Mouse (Mus musculus): ENCODE measurements at regions not wholly inside any gene's neighbourhood (a gene's known extent, or its start where the extent isn't known, plus 50 kb on each side); places are given as distances from the start of the nearest gene placed in this dataset.

DNA sequence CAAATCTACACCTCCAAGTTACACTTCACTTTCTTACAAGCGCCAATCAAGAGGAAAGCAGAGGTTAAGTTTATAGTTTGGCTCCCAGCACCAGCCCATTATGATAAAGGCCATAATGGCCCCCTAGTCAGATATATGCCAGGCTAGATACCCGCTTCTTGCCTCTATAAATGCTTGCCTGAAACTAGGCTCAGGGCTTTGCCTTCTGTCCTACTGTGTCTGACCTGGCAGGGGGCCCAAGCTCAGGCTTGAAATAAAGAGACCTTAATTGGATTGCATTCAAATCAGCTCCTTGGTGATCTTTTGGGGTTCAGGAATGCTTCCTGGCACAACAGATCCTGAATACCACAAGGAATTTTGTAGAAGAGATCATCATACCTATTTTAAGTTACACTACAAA lies 66.8 kb upstream of the Tspan8 start:
- H3K9me3 ChIP-seq: no peaks in the 10 kb centered on the region
- WGBS: 76% methylated on average over 2 of the region's 2 CpGs
- no peaks in the 10 kb centered on the region for H3K36me3 ChIP-seq
- no peak overlapping the region for H3K27ac ChIP-seq
- H3K4me3 ChIP-seq: no peak overlapping the region
- no peaks in the 10 kb centered on the region; the same call in 1 of the 2 replicates for H3K4me1 ChIP-seq
- H3K4me2 ChIP-seq: no peak overlapping the region
- no peak for ATAC-seq (ENCODE audit: insufficient number of reproducible peaks, insufficient read depth, low FRiP score, low TSS enrichment, low read depth)
- no peaks in the 10 kb centered on the region for H3K27me3 ChIP-seq
- no peak overlapping the region for H3K9ac ChIP-seq

DNA sequence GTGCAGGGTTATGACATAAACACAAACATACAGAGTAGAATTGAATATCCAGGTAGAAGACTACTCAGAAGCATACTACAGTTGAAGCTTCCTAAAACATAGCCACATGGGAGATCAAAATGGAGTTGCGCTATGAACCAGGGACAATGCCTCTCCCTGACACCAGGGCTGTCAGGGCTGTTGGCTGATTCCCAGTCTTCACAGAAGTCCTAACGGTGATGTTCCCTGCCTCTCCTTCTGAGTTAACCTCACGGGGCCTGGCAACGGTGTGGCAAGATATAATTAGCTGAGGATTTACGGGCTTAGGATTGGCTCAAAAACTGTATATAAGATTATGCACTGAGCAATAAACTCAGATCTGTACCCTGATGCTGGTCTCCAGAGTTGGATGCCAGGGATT lies 66.4 kb upstream of the Tspan8 start:
- H3K27ac ChIP-seq: no peak overlapping the region
- no peaks in the 10 kb centered on the region for H3K27me3 ChIP-seq
- H3K9me3 ChIP-seq: no peaks in the 10 kb centered on the region
- no peak overlapping the region for H3K9ac ChIP-seq
- no peaks in the 10 kb centered on the region; the same call in 1 of the 2 replicates for H3K4me1 ChIP-seq
- no peaks in the 10 kb centered on the region for H3K36me3 ChIP-seq
- ATAC-seq (ENCODE audit: insufficient number of reproducible peaks, insufficient read depth, low FRiP score, low TSS enrichment, low read depth): no peak
- H3K4me2 ChIP-seq: no peak overlapping the region
- WGBS: 90% methylated on average over 5 of the region's 5 CpGs
- no peak overlapping the region for H3K4me3 ChIP-seq

DNA sequence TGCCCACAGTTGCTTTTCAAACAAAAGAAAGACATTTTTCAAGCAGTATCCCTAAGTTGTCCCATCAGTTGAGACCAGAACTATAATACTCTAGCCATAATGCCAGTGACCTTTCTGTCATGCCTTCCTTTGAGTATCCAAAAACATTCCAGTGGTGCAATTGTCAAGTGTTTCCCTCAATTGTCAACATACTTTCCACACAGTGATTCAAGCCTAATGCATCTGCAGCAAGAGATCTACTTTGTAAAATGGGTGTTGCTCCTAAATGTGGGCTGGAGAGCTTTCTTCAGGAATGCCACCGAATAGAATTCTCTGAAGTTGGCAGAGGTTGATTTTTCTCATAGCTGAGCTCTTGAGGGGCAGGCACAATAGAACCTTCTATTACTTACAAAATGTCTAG lies 58.0 kb upstream of the Tspan8 start:
- Histone ChIP-seq H3K36me3 (no peaks in the 10 kb centered on the region), H3K4me2 (no peak overlapping the region), H3K4me1 (peaks cover 3% of the 10 kb centered on the region; the same call in 1 of the 2 replicates), H3K27me3 (no peaks in the 10 kb centered on the region), H3K4me3 (no peak overlapping the region), H3K9ac (no peak overlapping the region), H3K9me3 (no peaks in the 10 kb centered on the region), H3K27ac (no peak overlapping the region)
- no peak for ATAC-seq (ENCODE audit: insufficient number of reproducible peaks, insufficient read depth, low FRiP score, low TSS enrichment, low read depth)
- WGBS: 79% methylated on average over 1 of the region's 1 CpGs
